Mouse (Mus musculus): Measurements from ENCODE around the gene Diras2. TPM values are rescaled to one million over a fixed set of nuclear protein-coding genes. Genes with fewer than 3 reads are reported as not detected.

Diras2 gene
- polyA plus RNA-seq, 1 experiment from 2014 or later: 0.05 TPM

DNA sequence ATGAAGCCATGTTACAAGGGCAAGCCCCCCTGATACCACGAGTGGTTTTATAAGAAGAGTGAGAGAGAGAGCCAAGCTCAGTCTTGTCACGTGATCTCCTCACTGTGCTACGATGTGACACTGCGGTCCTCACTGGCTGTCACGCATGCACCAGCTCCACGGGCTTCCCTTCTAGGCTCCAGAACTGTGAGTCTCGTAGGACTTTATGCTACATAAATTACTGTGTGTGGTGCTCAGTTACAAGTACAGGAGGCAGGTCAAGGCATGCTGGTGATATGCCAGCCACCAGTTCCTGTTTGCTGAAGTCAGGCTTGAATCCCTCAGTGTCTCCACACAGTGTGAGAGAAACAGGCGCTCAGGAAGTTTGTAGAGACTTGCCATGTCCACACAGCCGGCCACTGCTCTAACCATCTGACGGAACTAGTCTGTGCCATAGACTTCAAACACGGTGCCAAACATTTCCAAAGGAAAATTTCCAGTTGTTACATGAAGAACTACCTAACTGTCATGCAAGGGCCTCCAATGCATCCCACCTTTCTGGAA, 76.3 kb downstream of the Diras2 start:
- no peak for DNase-seq (ENCODE audit: low spot score)
- H3K4me3 ChIP-seq (ENCODE audit: low read depth, low read length): no peak overlapping the region
- no peaks in the 10 kb centered on the region; the same call in 1 of the 2 replicates for H3K27me3 ChIP-seq (ENCODE audit: control insufficient read depth, insufficient read depth, low read length)
- H3K27ac ChIP-seq (ENCODE audit: low read depth, low read length): no peak overlapping the region
- no peak for ATAC-seq (replicated peaks; ENCODE audit: low FRiP score)
- no peaks in the 10 kb centered on the region for H3K4me1 ChIP-seq (replicated peaks; ENCODE audit: control insufficient read depth, insufficient read depth, low read length)
- H3K4me2 ChIP-seq (ENCODE audit: low read depth, low read length, severe bottlenecking): no peak overlapping the region
- H3K9me3 ChIP-seq (ENCODE audit: control insufficient read depth, low read length): no peaks in the 10 kb centered on the region
- 91% methylated on average over 11 of the region's 11 CpGs for WGBS
- no peaks in the 10 kb centered on the region for H3K36me3 ChIP-seq (ENCODE audit: control insufficient read depth, insufficient read depth, low read length)
- H3K9ac ChIP-seq (ENCODE audit: low read length): no peak overlapping the region

Other genes starting within 250 kb of the Diras2 start
- 2.2 and 2.3 TPM in 2 replicates for gene Syk, start 51.9 kb upstream of the Diras2 start, polyA plus RNA-seq (2014; fragmentation: Nextera tagmentation; extraction: Ambion mirVana)